Mouse (Mus musculus): Measurements from ENCODE around the gene Mospd1. TPM values are rescaled to one million over a fixed set of nuclear protein-coding genes. Genes with fewer than 3 reads are reported as not detected.
A peak's percentile ranks its signal among the peaks of the same experiment; 100 is the strongest.

Gene Mospd1
- 53.7 and 62.0 TPM in 2 replicates for polyA plus RNA-seq (2014; fragmentation: Nextera tagmentation; extraction: Ambion mirVana)

GRCm38 (mm10) chrX:53370366-53370740, at the start of gene Mospd1:
Gene Mospd1 (minus strand): TSS chrX:53370502.
- ATAC-seq (ENCODE audit: low FRiP score, low TSS enrichment) (peak; percentile 97), DNase-seq (peak; percentile 88)
- Histone ChIP-seq H3K4me3 (replicated peaks; ENCODE audit: low read depth, low read length) (peak within 1 kb of the TSS; percentile 55), H3K27ac (replicated peaks; ENCODE audit: low read depth, low read length) (peak within 1 kb of the TSS; percentile 85), H3K27me3 (ENCODE audit: control insufficient read depth, insufficient read depth, low read length) (no peaks in the 10 kb centered on the region), H3K9me3 (ENCODE audit: control insufficient read depth, low read length) (no peaks in the 10 kb centered on the region), H3K9ac (replicated peaks; ENCODE audit: low read length) (peak within 1 kb of the TSS; percentile 72), H3K4me2 (ENCODE audit: low read length) (peak within 1 kb of the TSS; percentile 56), H3K36me3 (ENCODE audit: control insufficient read depth, insufficient read depth, low read length) (no peaks in the 10 kb centered on the region), H3K4me1 (ENCODE audit: control insufficient read depth, insufficient read depth, low read length) (0 out of 2 replicates have a peak, but pooled peaks cover 3% of the 10 kb centered on the region)
- 26% methylated on average over 12 of the region's 15 CpGs for WGBS

DNA sequence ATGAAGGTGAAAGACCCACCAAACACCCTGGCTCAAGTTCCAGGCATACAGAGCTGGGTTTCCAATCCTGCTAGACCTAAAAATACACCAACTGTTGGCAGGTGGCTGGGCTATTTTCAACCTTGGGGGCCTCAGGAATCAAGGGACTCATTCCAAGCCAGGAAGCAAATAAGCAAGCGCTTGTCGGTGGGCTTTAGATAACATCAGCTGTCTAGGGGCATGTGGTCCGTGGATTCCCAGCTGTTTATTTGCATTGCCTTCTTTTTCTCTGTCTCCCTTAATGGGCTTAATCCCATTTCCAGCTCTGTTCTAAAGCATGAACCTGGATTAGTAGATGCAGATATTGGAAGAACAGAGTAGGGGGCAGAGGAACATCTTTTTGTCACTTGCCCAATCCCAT, 16.1 kb upstream of the Mospd1 start:
- H3K27me3 ChIP-seq (ENCODE audit: control insufficient read depth, insufficient read depth, low read length), result no peaks in the 10 kb centered on the region
- ATAC-seq (ENCODE audit: low FRiP score, low TSS enrichment), result no peak
- WGBS, result 74% methylated on average over 3 of the region's 3 CpGs
- H3K4me2 ChIP-seq (ENCODE audit: low read length), result no peak overlapping the region
- no peaks in the 10 kb centered on the region for H3K36me3 ChIP-seq (ENCODE audit: control insufficient read depth, insufficient read depth, low read length)
- no peak overlapping the region for H3K4me3 ChIP-seq (replicated peaks; ENCODE audit: low read depth, low read length)
- no peak overlapping the region for H3K9ac ChIP-seq (replicated peaks; ENCODE audit: low read length)
- H3K9me3 ChIP-seq (ENCODE audit: control insufficient read depth, low read length), result no peaks in the 10 kb centered on the region
- no peak overlapping the region for H3K27ac ChIP-seq (replicated peaks; ENCODE audit: low read depth, low read length)
- DNase-seq, result no peak
- no peaks in the 10 kb centered on the region for H3K4me1 ChIP-seq (ENCODE audit: control insufficient read depth, insufficient read depth, low read length)

DNA sequence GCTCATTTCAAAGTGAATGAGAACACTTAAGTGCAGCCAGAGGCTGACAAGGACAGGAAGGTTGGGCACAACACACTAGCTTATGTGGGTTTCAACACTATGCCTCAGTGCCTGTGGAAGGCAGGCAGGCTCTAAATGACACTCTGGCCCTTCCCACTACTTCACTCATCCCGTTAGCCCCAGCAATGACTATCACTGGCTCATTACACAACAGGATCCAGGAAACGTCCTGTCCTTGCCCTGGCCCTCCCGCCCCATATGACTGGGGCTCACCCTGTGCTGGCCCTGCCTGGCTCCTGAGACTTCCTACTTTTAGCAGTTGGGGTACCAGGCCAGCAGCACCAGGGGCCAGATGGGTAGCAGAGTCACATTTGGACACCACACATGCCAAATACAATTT, 12.8 kb upstream of the Mospd1 start:
- Histone ChIP-seq H3K4me1 (ENCODE audit: control insufficient read depth, insufficient read depth, low read length) (no peaks in the 10 kb centered on the region), H3K27me3 (ENCODE audit: control insufficient read depth, insufficient read depth, low read length) (no peaks in the 10 kb centered on the region), H3K36me3 (ENCODE audit: control insufficient read depth, insufficient read depth, low read length) (no peaks in the 10 kb centered on the region), H3K9ac (replicated peaks; ENCODE audit: low read length) (no peak overlapping the region), H3K4me3 (replicated peaks; ENCODE audit: low read depth, low read length) (no peak overlapping the region), H3K4me2 (ENCODE audit: low read length) (no peak overlapping the region), H3K27ac (replicated peaks; ENCODE audit: low read depth, low read length) (no peak overlapping the region), H3K9me3 (ENCODE audit: control insufficient read depth, low read length) (no peaks in the 10 kb centered on the region)
- ATAC-seq (ENCODE audit: low FRiP score, low TSS enrichment) (no peak), DNase-seq (no peak)
- WGBS, result 70% methylated on average over 3 of the region's 3 CpGs

DNA sequence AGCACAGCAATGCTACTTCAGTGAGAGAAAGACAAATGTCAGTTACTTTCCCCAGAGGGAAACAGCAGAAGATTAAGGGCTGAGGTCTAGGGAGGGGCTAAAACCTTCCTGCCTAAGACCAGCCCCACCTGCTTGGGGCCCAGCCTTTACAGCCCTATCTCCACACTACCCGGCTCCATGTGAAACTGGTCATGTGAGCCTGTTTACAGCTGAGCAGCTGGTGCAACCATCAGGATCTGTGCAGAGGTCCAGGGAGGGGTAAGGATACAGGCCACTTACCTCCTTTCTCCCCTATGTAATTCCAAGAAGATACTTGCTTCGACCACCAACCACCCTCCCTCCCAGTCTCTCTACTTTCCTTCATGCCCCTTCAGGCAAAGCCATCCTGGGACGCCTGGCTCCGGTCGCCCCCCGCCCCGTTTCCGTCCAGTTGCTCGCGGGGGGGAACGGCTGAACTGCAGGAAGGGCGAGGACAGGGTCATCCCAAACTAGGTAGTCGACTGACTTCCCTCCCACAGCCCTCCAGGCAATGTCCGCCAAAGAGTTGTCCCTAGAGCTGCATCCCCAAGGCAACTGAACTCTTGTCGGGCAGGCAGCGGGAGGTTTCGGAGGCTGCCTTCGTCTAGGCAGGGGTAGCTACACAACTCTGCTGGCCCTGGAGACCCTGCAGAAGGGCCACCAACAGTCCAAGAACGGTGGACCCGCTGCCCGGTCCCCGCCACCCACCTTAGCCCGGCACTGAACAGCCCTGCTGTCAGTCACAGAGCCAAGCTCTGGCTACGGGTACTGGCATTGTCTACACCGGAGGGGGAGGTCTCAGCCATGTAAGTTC, 552 bp downstream of the Mospd1 start:
- H3K9me3 ChIP-seq (ENCODE audit: control insufficient read depth, low read length), result no peaks in the 10 kb centered on the region
- peak; percentile 76 for ATAC-seq (ENCODE audit: low FRiP score, low TSS enrichment)
- no peaks in the 10 kb centered on the region for H3K27me3 ChIP-seq (ENCODE audit: control insufficient read depth, insufficient read depth, low read length)
- no peaks in the 10 kb centered on the region for H3K36me3 ChIP-seq (ENCODE audit: control insufficient read depth, insufficient read depth, low read length)
- H3K9ac ChIP-seq (replicated peaks; ENCODE audit: low read length), result peak overlapping the region; percentile 72
- H3K4me3 ChIP-seq (replicated peaks; ENCODE audit: low read depth, low read length), result peak overlapping the region; percentile 55
- peak overlapping the region; percentile 56 for H3K4me2 ChIP-seq (ENCODE audit: low read length)
- DNase-seq, result peak; percentile 13
- peak overlapping the region; percentile 85 for H3K27ac ChIP-seq (replicated peaks; ENCODE audit: low read depth, low read length)
- 22% methylated on average over 25 of the region's 25 CpGs for WGBS
- H3K4me1 ChIP-seq (ENCODE audit: control insufficient read depth, insufficient read depth, low read length), result 0 out of 2 replicates have a peak, but pooled peaks cover 3% of the 10 kb centered on the region

DNA sequence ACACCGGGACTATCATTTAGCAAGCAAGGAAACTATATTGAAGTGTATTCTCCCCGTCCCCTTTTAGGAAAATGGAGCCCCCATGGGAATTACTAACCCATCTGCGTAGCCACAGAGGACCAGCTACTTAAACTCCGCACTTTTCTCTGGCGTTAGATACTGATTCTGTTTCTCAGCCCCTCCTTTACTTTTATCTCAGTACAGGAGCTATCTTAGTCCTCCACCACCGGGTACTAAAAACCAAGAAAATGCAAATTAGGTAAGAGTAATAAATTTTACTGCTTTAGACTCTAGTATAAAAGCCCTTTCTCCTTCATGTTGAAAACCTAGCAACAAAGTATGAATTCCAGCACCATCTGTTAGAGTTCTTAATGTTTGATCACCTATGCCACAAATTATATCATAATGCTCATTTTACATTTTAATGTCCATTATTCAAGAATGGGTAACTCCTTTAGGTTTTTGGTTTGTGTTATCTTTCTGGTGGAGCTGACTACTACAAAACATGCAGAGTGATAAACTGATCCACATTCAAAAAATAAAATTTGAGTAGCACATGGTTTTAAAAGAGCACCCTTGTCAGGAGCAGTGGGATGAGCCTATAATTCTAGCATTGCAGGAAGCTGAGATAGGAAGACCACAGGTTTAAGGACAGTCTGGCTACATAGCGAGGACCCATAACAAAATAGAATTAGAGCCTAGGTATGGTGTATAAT, 5.5 kb downstream of the Mospd1 start:
- 0 out of 2 replicates have a peak, but pooled peaks cover 3% of the 10 kb centered on the region for H3K4me1 ChIP-seq (ENCODE audit: control insufficient read depth, insufficient read depth, low read length)
- DNase-seq (no peak), ATAC-seq (ENCODE audit: low FRiP score, low TSS enrichment) (no peak)
- H3K27me3 ChIP-seq (ENCODE audit: control insufficient read depth, insufficient read depth, low read length), result no peaks in the 10 kb centered on the region
- H3K36me3 ChIP-seq (ENCODE audit: control insufficient read depth, insufficient read depth, low read length), result no peaks in the 10 kb centered on the region
- H3K9me3 ChIP-seq (ENCODE audit: control insufficient read depth, low read length), result no peaks in the 10 kb centered on the region
- no peak overlapping the region for H3K27ac ChIP-seq (replicated peaks; ENCODE audit: low read depth, low read length)
- no peak overlapping the region for H3K4me2 ChIP-seq (ENCODE audit: low read length)
- WGBS, result 84% methylated on average over 7 of the region's 7 CpGs
- H3K9ac ChIP-seq (replicated peaks; ENCODE audit: low read length), result no peak overlapping the region
- H3K4me3 ChIP-seq (replicated peaks; ENCODE audit: low read depth, low read length), result no peak overlapping the region

GRCm38 (mm10) chrX:53348374-53348773, 21.9 kb downstream of the Mospd1 start:
- DNase-seq, result no peak
- Histone ChIP-seq H3K4me1 (ENCODE audit: control insufficient read depth, insufficient read depth, low read length) (no peaks in the 10 kb centered on the region), H3K4me2 (ENCODE audit: low read length) (no peak overlapping the region), H3K27me3 (ENCODE audit: control insufficient read depth, insufficient read depth, low read length) (no peaks in the 10 kb centered on the region), H3K4me3 (replicated peaks; ENCODE audit: low read depth, low read length) (no peak overlapping the region), H3K9me3 (ENCODE audit: control insufficient read depth, low read length) (no peaks in the 10 kb centered on the region), H3K27ac (replicated peaks; ENCODE audit: low read depth, low read length) (no peak overlapping the region), H3K9ac (replicated peaks; ENCODE audit: low read length) (no peak overlapping the region), H3K36me3 (ENCODE audit: control insufficient read depth, insufficient read depth, low read length) (peaks cover 21% of the 10 kb centered on the region; the same call in 1 of the 2 replicates)
- 94% methylated on average over 4 of the region's 4 CpGs for WGBS
- ATAC-seq (ENCODE audit: low FRiP score, low TSS enrichment), result no peak

- Histone ChIP-seq H3K9ac (replicated peaks; ENCODE audit: low read length) (no peak overlapping the region), H3K9me3 (ENCODE audit: control insufficient read depth, low read length) (no peaks in the 10 kb centered on the region), H3K4me2 (ENCODE audit: low read length) (no peak overlapping the region), H3K27ac (replicated peaks; ENCODE audit: low read depth, low read length) (no peak overlapping the region), H3K4me1 (ENCODE audit: control insufficient read depth, insufficient read depth, low read length) (no peaks in the 10 kb centered on the region), H3K27me3 (ENCODE audit: control insufficient read depth, insufficient read depth, low read length) (no peaks in the 10 kb centered on the region), H3K4me3 (replicated peaks; ENCODE audit: low read depth, low read length) (no peak overlapping the region), H3K36me3 (ENCODE audit: control insufficient read depth, insufficient read depth, low read length) (no peaks in the 10 kb centered on the region)
- WGBS, result 60% methylated on average over 2 of the region's 2 CpGs
- ATAC-seq (ENCODE audit: low FRiP score, low TSS enrichment) (no peak), DNase-seq (peak; percentile 50)
Observed at GRCm38 (mm10) chrX:53341531-53341930, 28.8 kb downstream of the Mospd1 start.

DNA sequence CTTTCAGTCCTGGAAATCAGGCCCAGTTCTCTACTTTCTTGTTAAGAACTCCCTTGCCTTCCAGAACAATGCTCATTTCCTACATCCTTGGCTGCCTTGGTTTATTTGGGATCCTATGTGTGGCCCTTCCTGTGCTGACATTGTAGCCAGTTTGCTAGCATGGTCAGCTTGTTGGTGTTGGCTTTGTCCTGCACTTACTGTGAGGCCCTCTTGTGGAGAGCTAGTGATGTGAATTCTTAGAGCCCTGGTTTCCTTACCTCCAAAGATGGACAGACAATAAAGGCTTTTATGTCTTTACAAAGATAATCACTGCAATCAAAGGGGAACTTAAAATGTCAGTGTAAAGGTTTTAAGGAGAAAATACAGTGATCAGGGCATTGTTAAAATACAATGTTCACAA, 32.9 kb downstream of the Mospd1 start:
- no peaks in the 10 kb centered on the region for H3K4me1 ChIP-seq (ENCODE audit: control insufficient read depth, insufficient read depth, low read length)
- no peak overlapping the region for H3K9ac ChIP-seq (replicated peaks; ENCODE audit: low read length)
- ATAC-seq (ENCODE audit: low FRiP score, low TSS enrichment), result no peak
- no peaks in the 10 kb centered on the region for H3K27me3 ChIP-seq (ENCODE audit: control insufficient read depth, insufficient read depth, low read length)
- peak; percentile 5 for DNase-seq
- H3K4me3 ChIP-seq (replicated peaks; ENCODE audit: low read depth, low read length), result no peak overlapping the region
- no peaks in the 10 kb centered on the region for H3K36me3 ChIP-seq (ENCODE audit: control insufficient read depth, insufficient read depth, low read length)
- H3K4me2 ChIP-seq (ENCODE audit: low read length), result no peak overlapping the region
- H3K27ac ChIP-seq (replicated peaks; ENCODE audit: low read depth, low read length), result no peak overlapping the region
- no peaks in the 10 kb centered on the region for H3K9me3 ChIP-seq (ENCODE audit: control insufficient read depth, low read length)
